In genomic region chr10:84791181-84791580, GRCm38 (mm10) we compare ENCODE assay signal across 26 mouse cellular contexts. TPM values are rescaled to one million over a fixed set of nuclear protein-coding genes. Genes with fewer than 3 reads are reported as not detected.
DNase-seq lines count a peak whose midpoint lies in the region; TF ChIP-seq lines count a peak whose summit lies in the region.
"Had no signal": no experiment of that assay in that cellular context is flagged by ENCODE, and none has a peak within 500 bp of the region (broad histone marks: within the 10 kb centered on the region; RNA-seq: fewer than 3 reads in every experiment).

No protein-coding gene starts in this region.

- H3K4me1 ChIP-seq in MEL (ENCODE audit: control insufficient read depth in 1 of 2, insufficient read depth in 2 of 2, low read length in 2 of 2) = peaks cover 0 to 4% of the 10 kb centered on the region in 2 experiments; a peak in 1 of 4 replicates
- H3K4me1 ChIP-seq: kidney, embryonic 15.5 days; liver, embryonic 13.5 days had no signal

- no peaks in the 10 kb centered on the region for H3K27me3 ChIP-seq in MEL (ENCODE audit: control insufficient read depth in 1 of 2, insufficient read depth in 2 of 2, low read length in 2 of 2)
- H3K27me3 ChIP-seq: kidney, embryonic 15.5 days; liver, embryonic 13.5 days; neural tube, embryonic 15.5 days had no signal

- intact Hi-C loops in left cerebral cortex, postnatal 4 days (cut with DNase I) = no loop called here
- intact Hi-C loops in left cerebral cortex, postnatal 14 days (cut with DNase I) = no loop called here
- intact Hi-C loops in gastrocnemius, postnatal 36 days (cut with DNase I) = no loop called here

- no peaks in the 10 kb centered on the region for H3K9me3 ChIP-seq in MEL (replicated peaks; ENCODE audit: insufficient read depth, low read length)
- H3K9me3 ChIP-seq: forebrain, embryonic 10.5 days; kidney, embryonic 15.5 days; liver, embryonic 13.5 days; midbrain, embryonic 10.5 days; neural tube, embryonic 15.5 days had no signal

- no peak overlapping the region for H3K4me3 ChIP-seq in MEL (ENCODE audit: control insufficient read depth in 1 of 2, insufficient read depth in 1 of 2, low read depth in 2 of 2, low read length in 2 of 2)
- H3K4me3 ChIP-seq: forebrain, embryonic 10.5 days; kidney, embryonic 15.5 days; liver, embryonic 13.5 days; midbrain, embryonic 10.5 days; neural tube, embryonic 15.5 days had no signal

- no peak for TF ChIP-seq POLR2A in MEL (IDR thresholded peaks at IDR 0.05; ENCODE audit: control insufficient read depth in 1 of 2, insufficient read depth in 1 of 2, low read depth in 1 of 2, low read length in 2 of 2, poor library complexity in 1 of 2)

- TF ChIP-seq EP300 in MEL (IDR thresholded peaks at IDR 0.05; ENCODE audit: low read depth in 1 of 2, low read length in 2 of 2) = no peak

- H3K9ac ChIP-seq in MEL (ENCODE audit: control insufficient read depth, low read depth, low read length, poor library complexity, severe bottlenecking) = no peak overlapping the region
- H3K9ac ChIP-seq: kidney, embryonic 15.5 days; liver, embryonic 13.5 days; lung, embryonic 14.5 days; neural tube, embryonic 15.5 days had no signal

- no peak for TF ChIP-seq RAD21 in MEL (IDR thresholded peaks at IDR 0.05; ENCODE audit: low read depth, low read length)

- DNase-seq in cerebellum, postnatal 10 days = peak; percentile 20 to 53
- DNase-seq in cerebellum, adult 11 months = no peak
- DNase-seq in left cerebral cortex, postnatal 4 days = peak; percentile 43
- DNase-seq in left cerebral cortex, postnatal 14 days (ENCODE audit: low spot score in 2 of 2) = no peak
- peak; percentile 8 for DNase-seq in MEL (ENCODE audit: low read depth, low spot score)
- peak; percentile 8 for DNase-seq in ovary, postnatal 14 days (ENCODE audit: low spot score)
- DNase-seq in gastrocnemius, postnatal 36 days = no peak
- DNase-seq: adrenal gland, adult 2 months; cerebellum, adult 8-10 months; gastrocnemius, postnatal 10 days; kidney, adult 11 months; kidney, postnatal 36 days; liver, embryonic 13.5 days; lung, embryonic 14.5 days; retina, postnatal 1 day; right cerebral cortex, postnatal 25 days; thymus, postnatal 25 days had no signal

- TF ChIP-seq CTCF in MEL (IDR thresholded peaks at IDR 0.05 in 2 of 3, conservative IDR thresholded peaks at IDR 0.05 in 1 of 3; ENCODE audit: control insufficient read depth in 1 of 3, insufficient read depth in 1 of 3, low read depth in 2 of 3, low read length in 3 of 3, poor library complexity in 1 of 3, severe bottlenecking in 1 of 3) = no peak

- H3K36me3 ChIP-seq in MEL (ENCODE audit: control insufficient read depth in 1 of 2, insufficient read depth in 2 of 2, low read length in 2 of 2) = peaks cover 0 to 6% of the 10 kb centered on the region in 2 experiments; a peak in 1 of 4 replicates
- H3K36me3 ChIP-seq: kidney, embryonic 15.5 days; liver, embryonic 13.5 days; neural tube, embryonic 15.5 days had no signal

- no peaks in the 10 kb centered on the region for H3K79me2 ChIP-seq in MEL (ENCODE audit: control insufficient read depth, insufficient read depth, low read length, poor library complexity)

- no peak overlapping the region for H3K27ac ChIP-seq in MEL (ENCODE audit: control insufficient read depth, low read depth, low read length)
- H3K27ac ChIP-seq: forebrain, embryonic 10.5 days; kidney, embryonic 15.5 days; liver, embryonic 13.5 days; macrophage; midbrain, embryonic 10.5 days; neural tube, embryonic 15.5 days had no signal

TF ChIP-seq in MEL, 35 proteins besides CTCF, POLR2A, EP300 and RAD21:
- no peak for TF ChIP-seq SIN3A (IDR thresholded peaks at IDR 0.05; ENCODE audit: low read length)
- TF ChIP-seq NRF1 (IDR thresholded peaks at IDR 0.05; ENCODE audit: insufficient read depth, low read depth, low read length, poor library complexity, severe bottlenecking) = no peak
- TF ChIP-seq TBP (IDR thresholded peaks at IDR 0.05; ENCODE audit: low read depth, low read length) = no peak
- TF ChIP-seq MAZ (IDR thresholded peaks at IDR 0.05; ENCODE audit: low read depth, low read length) = no peak
- no peak for TF ChIP-seq USF1 (IDR thresholded peaks at IDR 0.05; ENCODE audit: low read depth, low read length)
- TF ChIP-seq ZMIZ1 (IDR thresholded peaks at IDR 0.05; ENCODE audit: low read depth, low read length) = no peak
- no peak for TF ChIP-seq KAT2A (conservative IDR thresholded peaks at IDR 0.05; ENCODE audit: low read depth, low read length)
- no peak for TF ChIP-seq ZKSCAN1 (IDR thresholded peaks at IDR 0.05; ENCODE audit: low read depth, low read length)
- TF ChIP-seq ZNF384 (IDR thresholded peaks at IDR 0.05; ENCODE audit: low read depth, low read length) = no peak
- no peak for TF ChIP-seq BHLHE40 (IDR thresholded peaks at IDR 0.05; ENCODE audit: borderline replicate concordance, low read depth, low read length)
- TF ChIP-seq MYB (IDR thresholded peaks at IDR 0.05; ENCODE audit: low read depth, low read length) = no peak
TF ChIP-seq in MEL: peak in this region for 0.

RNA-seq across cellular contexts. Expression of gene Rfx4, which starts 35.3 kb away (rescaled TPM):
- 10 to 100 TPM in 1 of 2 experiments, 1 to 10 TPM in 1; 9.4 to 10.1 TPM for total RNA-seq in left cerebral cortex, postnatal 4 days (2021)
- total RNA-seq in left cerebral cortex, postnatal 14 days (2021) = 1 to 10 TPM; 9.1 to 10.0 TPM
- not detected in 2 replicates for total RNA-seq in MEL (2012; rRNA removed)
- polyA plus RNA-seq in MEL (2012; ENCODE audit: insufficient read depth in 1 of 2, insufficient read length in 2 of 2, low read depth in 1 of 2, low replicate concordance in 2 of 2, missing spikeins in 1 of 2) = not detected
- not detected for total RNA-seq in gastrocnemius, postnatal 36 days (2021)
- total RNA-seq: heart, adult 8-10 months had no signal
- polyA plus RNA-seq: adrenal gland, adult 2 months; CD4-positive, CD25-positive, alpha-beta regulatory T cell, adult 4 months; heart, embryonic 14.5 days; liver, embryonic 13.5 days; lung, embryonic 14.5 days; macrophage; stomach, embryonic 14.5 days had no signal

Comparison
In these comparisons a context has a peak if more than half of its experiments do, and no peak if none do; other contexts are left out.
1. DNase-seq: peak in cerebellum, postnatal 10 days (2 of 2), left cerebral cortex, postnatal 4 days (single experiment), MEL (single experiment) and ovary, postnatal 14 days (single experiment); none in cerebellum, adult 11 months (single experiment), left cerebral cortex, postnatal 14 days (0 of 2) and gastrocnemius, postnatal 36 days (0 of 2).
2. RNA of gene Rfx4, which starts 35.3 kb away (total RNA-seq): 9.4 to 10.1 TPM in left cerebral cortex, postnatal 4 days and 9.1 to 10.0 TPM in left cerebral cortex, postnatal 14 days; not detected in gastrocnemius, postnatal 36 days and not detected in MEL; every median in the first group is over 4 times any median in the second.